Mouse (Mus musculus): Measurements from ENCODE around the gene E2f4. TPM values are rescaled to one million over a fixed set of nuclear protein-coding genes. Genes with fewer than 3 reads are reported as not detected.

Gene E2f4
- polyA plus RNA-seq, 1 experiment: 474 TPM

DNA sequence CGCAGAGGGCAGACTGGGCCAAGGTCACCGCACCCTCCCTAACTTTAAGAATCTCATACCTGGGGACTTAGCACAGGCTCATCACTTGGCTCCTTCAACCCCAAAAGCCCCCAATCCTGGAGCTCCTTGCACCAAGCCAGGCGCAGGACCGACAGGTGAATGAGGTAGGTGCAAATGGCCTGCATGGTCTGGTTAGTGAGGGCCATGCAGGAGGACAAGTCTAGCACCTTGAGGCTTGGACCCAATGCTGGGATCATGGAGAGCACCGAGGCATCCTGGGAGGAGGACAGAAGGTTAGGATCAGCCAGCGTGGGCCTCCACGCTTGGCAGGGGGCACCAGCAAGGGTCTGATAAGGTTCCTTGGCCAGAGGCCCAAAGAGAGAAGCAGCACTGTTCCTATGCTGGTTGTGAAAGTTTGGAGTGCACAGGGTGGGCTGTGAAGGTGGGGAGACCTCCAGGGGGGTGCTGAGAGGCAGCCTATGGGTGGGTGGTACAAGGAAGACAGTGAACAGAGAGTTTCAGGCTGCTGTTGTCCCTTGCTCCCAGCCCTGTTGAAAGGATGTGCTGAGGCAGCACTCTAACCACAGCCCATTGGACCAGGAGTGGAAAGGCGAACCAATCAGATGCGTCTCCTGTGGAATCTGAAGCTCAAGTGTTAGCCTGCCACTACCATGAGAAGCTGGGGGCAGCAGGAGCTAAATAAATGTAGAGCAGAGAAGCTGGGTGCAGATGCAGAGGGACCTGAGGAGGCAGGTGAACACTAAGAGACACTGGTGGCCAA, 16.3 kb downstream of the E2f4 start:
- Histone ChIP-seq H3K4me1 (replicated peaks; ENCODE audit: control insufficient read depth, insufficient read depth, low read length) (no peaks in the 10 kb centered on the region), H3K27ac (ENCODE audit: control insufficient read depth, insufficient read depth, low read length) (no peak overlapping the region), H3K27me3 (ENCODE audit: control insufficient read depth, insufficient read depth, low read length) (no peaks in the 10 kb centered on the region), H3K4me3 (ENCODE audit: control insufficient read depth, insufficient read depth, low read length) (no peak overlapping the region), H3K36me3 (ENCODE audit: control insufficient read depth, insufficient read depth, low read length) (peaks cover 5% of the 10 kb centered on the region; the same call in 1 of the 2 replicates)
- 96% methylated on average over 9 of the region's 9 CpGs for WGBS
- no peak for TF ChIP-seq POLR2A (IDR thresholded peaks at IDR 0.05; ENCODE audit: control insufficient read depth, extremely low read depth, insufficient read depth, low read length, poor library complexity)
- no peak for TF ChIP-seq CTCF (IDR thresholded peaks at IDR 0.05; ENCODE audit: borderline replicate concordance, control insufficient read depth, extremely low read depth, insufficient read depth, low read length, poor library complexity)
- DNase-seq: no peak

GRCm38 (mm10) chr8:105315073-105315769, 17.8 kb downstream of the E2f4 start:
- no peak for TF ChIP-seq CTCF (IDR thresholded peaks at IDR 0.05; ENCODE audit: borderline replicate concordance, control insufficient read depth, extremely low read depth, insufficient read depth, low read length, poor library complexity)
- no peak for TF ChIP-seq POLR2A (IDR thresholded peaks at IDR 0.05; ENCODE audit: control insufficient read depth, extremely low read depth, insufficient read depth, low read length, poor library complexity)
- Histone ChIP-seq H3K4me1 (replicated peaks; ENCODE audit: control insufficient read depth, insufficient read depth, low read length) (no peaks in the 10 kb centered on the region), H3K4me3 (ENCODE audit: control insufficient read depth, insufficient read depth, low read length) (no peak overlapping the region), H3K27ac (ENCODE audit: control insufficient read depth, insufficient read depth, low read length) (no peak overlapping the region), H3K27me3 (ENCODE audit: control insufficient read depth, insufficient read depth, low read length) (no peaks in the 10 kb centered on the region), H3K36me3 (ENCODE audit: control insufficient read depth, insufficient read depth, low read length) (peaks cover 5% of the 10 kb centered on the region; the same call in 1 of the 2 replicates)
- WGBS: 98% methylated on average over 18 of the region's 18 CpGs
- no peak for DNase-seq

DNA sequence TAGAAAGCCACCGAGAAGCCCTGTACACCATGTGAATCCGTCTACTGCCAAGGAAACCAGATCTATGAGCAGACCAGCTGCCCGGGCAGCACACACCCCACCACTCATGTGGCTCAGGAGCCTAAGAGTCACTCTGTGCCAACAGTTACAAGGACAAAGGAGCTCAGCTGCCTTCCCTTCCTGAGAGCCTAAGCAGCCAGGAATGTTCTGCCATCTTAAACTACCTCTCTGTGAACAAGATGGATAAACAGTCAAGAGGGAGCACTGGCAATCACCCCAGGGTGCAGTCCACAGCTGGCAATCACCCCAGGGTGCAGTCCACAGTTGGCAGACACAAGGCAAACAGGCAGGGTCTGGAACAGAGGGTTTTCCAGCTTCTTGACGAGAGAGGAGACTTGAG, 20.5 kb downstream of the E2f4 start:
- 96% methylated on average over 4 of the region's 4 CpGs for WGBS
- DNase-seq: no peak
- Histone ChIP-seq H3K36me3 (ENCODE audit: control insufficient read depth, insufficient read depth, low read length) (peaks cover 5% of the 10 kb centered on the region; the same call in 1 of the 2 replicates), H3K27ac (ENCODE audit: control insufficient read depth, insufficient read depth, low read length) (no peak overlapping the region), H3K4me1 (replicated peaks; ENCODE audit: control insufficient read depth, insufficient read depth, low read length) (no peaks in the 10 kb centered on the region), H3K4me3 (ENCODE audit: control insufficient read depth, insufficient read depth, low read length) (no peak overlapping the region), H3K27me3 (ENCODE audit: control insufficient read depth, insufficient read depth, low read length) (no peaks in the 10 kb centered on the region)
- TF ChIP-seq POLR2A (IDR thresholded peaks at IDR 0.05; ENCODE audit: control insufficient read depth, extremely low read depth, insufficient read depth, low read length, poor library complexity) (no peak), CTCF (IDR thresholded peaks at IDR 0.05; ENCODE audit: borderline replicate concordance, control insufficient read depth, extremely low read depth, insufficient read depth, low read length, poor library complexity) (no peak)

DNA sequence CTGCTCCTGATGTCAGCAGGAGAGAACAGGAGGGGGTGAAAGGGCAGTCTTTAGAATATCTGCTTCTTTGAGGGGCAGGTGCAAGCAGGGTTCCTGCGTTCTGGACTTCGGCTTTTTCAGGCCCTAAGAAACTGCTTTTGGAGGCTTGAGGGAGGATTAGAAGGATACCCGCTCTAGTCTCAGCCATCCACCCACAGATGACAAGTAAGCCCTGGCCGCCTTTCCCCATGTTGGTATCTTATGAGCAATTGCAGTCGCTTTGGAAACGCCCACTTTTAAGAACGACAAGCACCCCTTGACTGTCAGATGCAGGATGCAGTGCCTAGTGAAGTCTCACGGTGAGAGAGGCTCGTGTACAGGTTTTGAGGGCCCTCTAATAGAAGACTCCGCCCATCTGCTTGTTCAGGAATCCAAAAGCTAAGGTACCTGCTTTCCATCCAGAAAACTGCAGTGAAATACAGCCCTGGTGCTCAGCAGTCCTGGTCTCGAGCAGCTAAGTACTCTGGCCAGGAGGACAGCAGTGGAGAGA, 21.3 kb downstream of the E2f4 start:
- Histone ChIP-seq H3K27ac (ENCODE audit: control insufficient read depth, insufficient read depth, low read length) (no peak overlapping the region), H3K27me3 (ENCODE audit: control insufficient read depth, insufficient read depth, low read length) (no peaks in the 10 kb centered on the region), H3K4me1 (replicated peaks; ENCODE audit: control insufficient read depth, insufficient read depth, low read length) (no peaks in the 10 kb centered on the region), H3K36me3 (ENCODE audit: control insufficient read depth, insufficient read depth, low read length) (peaks cover 5% of the 10 kb centered on the region; the same call in 1 of the 2 replicates), H3K4me3 (ENCODE audit: control insufficient read depth, insufficient read depth, low read length) (no peak overlapping the region)
- WGBS: 95% methylated on average over 11 of the region's 11 CpGs
- no peak for DNase-seq
- TF ChIP-seq CTCF (IDR thresholded peaks at IDR 0.05; ENCODE audit: borderline replicate concordance, control insufficient read depth, extremely low read depth, insufficient read depth, low read length, poor library complexity) (no peak), POLR2A (IDR thresholded peaks at IDR 0.05; ENCODE audit: control insufficient read depth, extremely low read depth, insufficient read depth, low read length, poor library complexity) (no peak)

DNA sequence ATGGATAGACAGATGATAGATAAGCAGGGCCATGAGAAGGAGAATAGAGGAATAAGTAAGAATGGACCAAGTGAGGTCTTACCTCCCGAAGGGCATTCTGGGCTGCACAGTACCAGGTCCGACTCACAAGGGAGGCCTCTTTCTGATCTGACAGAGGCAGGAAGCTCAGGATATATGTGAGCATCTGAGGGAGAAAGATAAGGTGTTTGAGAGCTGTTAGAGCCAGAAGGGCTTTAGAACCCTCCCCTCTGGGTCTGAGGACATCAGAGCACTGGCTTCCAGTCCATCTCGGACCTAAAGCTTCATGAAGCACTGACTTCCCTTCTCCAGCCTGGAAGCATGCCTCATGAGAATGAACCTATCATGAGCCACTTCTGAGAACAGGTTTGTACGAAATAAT, 25.7 kb downstream of the E2f4 start:
- 97% methylated on average over 4 of the region's 4 CpGs for WGBS
- Histone ChIP-seq H3K36me3 (ENCODE audit: control insufficient read depth, insufficient read depth, low read length) (peaks cover 3% of the 10 kb centered on the region), H3K27me3 (ENCODE audit: control insufficient read depth, insufficient read depth, low read length) (no peaks in the 10 kb centered on the region), H3K4me1 (replicated peaks; ENCODE audit: control insufficient read depth, insufficient read depth, low read length) (peaks cover 12% of the 10 kb centered on the region), H3K27ac (ENCODE audit: control insufficient read depth, insufficient read depth, low read length) (no peak overlapping the region), H3K4me3 (ENCODE audit: control insufficient read depth, insufficient read depth, low read length) (no peak overlapping the region)
- TF ChIP-seq POLR2A (IDR thresholded peaks at IDR 0.05; ENCODE audit: control insufficient read depth, extremely low read depth, insufficient read depth, low read length, poor library complexity) (no peak), CTCF (IDR thresholded peaks at IDR 0.05; ENCODE audit: borderline replicate concordance, control insufficient read depth, extremely low read depth, insufficient read depth, low read length, poor library complexity) (no peak)
- no peak for DNase-seq

- no peak for DNase-seq
- H3K4me1 ChIP-seq (replicated peaks; ENCODE audit: control insufficient read depth, insufficient read depth, low read length): peaks cover 12% of the 10 kb centered on the region
- H3K27me3 ChIP-seq (ENCODE audit: control insufficient read depth, insufficient read depth, low read length): no peaks in the 10 kb centered on the region
- H3K27ac ChIP-seq (ENCODE audit: control insufficient read depth, insufficient read depth, low read length): no peak overlapping the region
- H3K4me3 ChIP-seq (ENCODE audit: control insufficient read depth, insufficient read depth, low read length): peak overlapping the region; percentile 74
- WGBS: 1% methylated on average over 12 of the region's 12 CpGs
- no peak for TF ChIP-seq POLR2A (IDR thresholded peaks at IDR 0.05; ENCODE audit: control insufficient read depth, extremely low read depth, insufficient read depth, low read length, poor library complexity)
- TF ChIP-seq CTCF (IDR thresholded peaks at IDR 0.05; ENCODE audit: borderline replicate concordance, control insufficient read depth, extremely low read depth, insufficient read depth, low read length, poor library complexity): no peak
- H3K36me3 ChIP-seq (ENCODE audit: control insufficient read depth, insufficient read depth, low read length): peaks cover 22% of the 10 kb centered on the region; the same call in 1 of the 2 replicates
These were observed 28.2 kb downstream of the E2f4 start for GRCm38 (mm10) chr8:105325641-105326093.

Measured in thymus, adult 2 months (tissue).